8 mouse cellular contexts compared by ENCODE assay signal in genomic region chr12:113221289-113221688, GRCm38 (mm10). TPM values are rescaled to one million over a fixed set of nuclear protein-coding genes. Genes with fewer than 3 reads are reported as not detected.
A peak's percentile ranks its signal among the peaks of the same experiment; 100 is the strongest.
DNase-seq lines count a peak whose midpoint lies in the region; ATAC-seq and TF ChIP-seq lines count a peak whose summit lies in the region.
"Had no signal": no experiment of that assay in that cellular context is flagged by ENCODE, and none has a peak within 500 bp of the region (broad histone marks: within the 10 kb centered on the region; RNA-seq: fewer than 3 reads in every experiment).

No protein-coding gene starts in this region.

- peak; percentile 66 for TF ChIP-seq CTCF in G1E (IDR thresholded peaks at IDR 0.05; ENCODE audit: low read depth, low read length)

- H3K36me3 ChIP-seq in kidney, embryonic 15.5 days, result no peaks in the 10 kb centered on the region
- no peaks in the 10 kb centered on the region for H3K36me3 ChIP-seq in G1E (replicated peaks)
- H3K36me3 ChIP-seq: liver, embryonic 15.5 days had no signal

- no peaks in the 10 kb centered on the region for H3K27me3 ChIP-seq in kidney, embryonic 15.5 days
- H3K27me3 ChIP-seq in G1E (ENCODE audit: insufficient read depth, low read length), result no peaks in the 10 kb centered on the region; the same call in 1 of the 2 replicates
- H3K27me3 ChIP-seq: liver, embryonic 15.5 days had no signal

- no peak overlapping the region for H3K4me3 ChIP-seq in kidney, embryonic 15.5 days (replicated peaks)
- H3K4me3 ChIP-seq in G1E (ENCODE audit: low read depth, low read length), result no peak overlapping the region
- H3K4me3 ChIP-seq: liver, embryonic 15.5 days had no signal

- no peak overlapping the region for H3K27ac ChIP-seq in kidney, embryonic 15.5 days
- H3K27ac ChIP-seq: liver, embryonic 15.5 days had no signal

- peaks cover 3% of the 10 kb centered on the region; the same call in 1 of the 2 replicates for H3K4me1 ChIP-seq in kidney, embryonic 15.5 days
- peaks cover 10% of the 10 kb centered on the region for H3K4me1 ChIP-seq in G1E (ENCODE audit: insufficient read depth, low read depth, low read length)

- no peak overlapping the region for H3K9ac ChIP-seq in kidney, embryonic 15.5 days
- H3K9ac ChIP-seq: liver, embryonic 15.5 days had no signal

- WGBS in kidney, embryonic 15.5 days, result 76% methylated on average over 9 of the region's 9 CpGs

- no peaks in the 10 kb centered on the region for H3K9me3 ChIP-seq in kidney, embryonic 15.5 days (replicated peaks)
- H3K9me3 ChIP-seq in G1E (replicated peaks), result no peaks in the 10 kb centered on the region
- H3K9me3 ChIP-seq: liver, embryonic 15.5 days had no signal

- DNase-seq in kidney, adult 18-20 months, result peak; percentile 44
- no peak for DNase-seq in G1E (ENCODE audit: low spot score)
- DNase-seq in cerebellum, postnatal 14 days, result peak; percentile 50 to 70
- DNase-seq in lung, postnatal 14 days, result peak; percentile 57
- DNase-seq in thymus, postnatal 4 days, result peak; percentile 87
- DNase-seq in gastrocnemius, adult 8-10 months (ENCODE audit: low spot score in 2 of 2), result no peak

- H3K4me2 ChIP-seq in kidney, embryonic 15.5 days, result no peak overlapping the region
- H3K4me2 ChIP-seq: liver, embryonic 15.5 days had no signal

- ATAC-seq in kidney, embryonic 15.5 days (replicated peaks; ENCODE audit: low FRiP score), result no peak
- no peak for ATAC-seq in G1E (ENCODE audit: extremely low read depth, insufficient number of reproducible peaks, low FRiP score, poor library complexity, severe bottlenecking)

RNA-seq across cellular contexts. Expression of gene Tmem121, which starts 35.6 kb away (rescaled TPM):
- 9.5 and 10.5 TPM in 2 replicates for polyA plus RNA-seq in kidney, embryonic 15.5 days (2015; fragmentation: Nextera tagmentation; extraction: Ambion mirVana)
- total RNA-seq in G1E (2014; fragmentation: Nextera tagmentation), result not detected in 2 replicates
- not detected in 2 replicates for total RNA-seq in G1E (2017)
- not detected in 2 replicates for polyA plus RNA-seq in G1E (2012)
- total RNA-seq in gastrocnemius, adult 8-10 months (2022), result not detected

Comparison
In these comparisons a context has a peak if more than half of its experiments do, and no peak if none do; other contexts are left out.
1. DNase-seq: peak in kidney, adult 18-20 months (single experiment), cerebellum, postnatal 14 days (2 of 2), lung, postnatal 14 days (single experiment) and thymus, postnatal 4 days (single experiment); none in G1E (single experiment) and gastrocnemius, adult 8-10 months (0 of 2).